Mouse (Mus musculus) limb, embryonic 14.5 days (tissue): ENCODE data around the gene Snai3. TPM values are rescaled to one million over a fixed set of nuclear protein-coding genes. Genes with fewer than 3 reads are reported as not detected.

Source experiments
- ATAC-seq: fragments of 200-750 bp; cut with Nextera tagmentation; 2 replicates; pipeline ENCODE4 v1.8.0; 2017; ENCODE audit warnings: low read depth, moderate number of reproducible peaks, moderate TSS enrichment; ENCODE audit not compliant: low FRiP score
- DNase-seq: peaks from one replicate; pipeline ENCODE4 v3.0.0-alpha.2; 2015; ENCODE audit warnings: low spot score
- H3K27ac ChIP-seq: fragments of 300-500 bp; sonication (generic); replicated peaks from 2 replicates; pipeline ENCODE4 v1.5.1; 2014; ENCODE audit warnings: low read depth, mild to moderate bottlenecking, low read length, moderate library complexity, mixed read lengths
- H3K27me3 ChIP-seq: fragments of 300-500 bp; sonication (generic); 2 replicates; pipeline ENCODE4 v1.6.1; 2014; ENCODE audit warnings: low read length, mixed read lengths; ENCODE audit not compliant: control insufficient read depth, insufficient read depth
- H3K36me3 ChIP-seq: fragments of 300-500 bp; sonication (generic); 2 replicates; pipeline ENCODE4 v1.6.1; 2014; ENCODE audit warnings: mild to moderate bottlenecking, low read length, moderate library complexity, mixed read lengths; ENCODE audit not compliant: control insufficient read depth, insufficient read depth
- H3K4me1 ChIP-seq: fragments of 300-500 bp; sonication (generic); 2 replicates; pipeline ENCODE4 v1.6.1; 2014; ENCODE audit warnings: antibody characterized with exemption, low read length, mixed read lengths; ENCODE audit not compliant: control insufficient read depth, insufficient read depth
- H3K4me2 ChIP-seq: fragments of 300-500 bp; sonication (generic); replicated peaks from 2 replicates; pipeline ENCODE4 v1.6.1; 2014; ENCODE audit warnings: low read depth, mild to moderate bottlenecking, low read length, moderate library complexity; ENCODE audit not compliant: severe bottlenecking
- H3K4me3 ChIP-seq: fragments of 300-500 bp; sonication (generic); replicated peaks from 2 replicates; pipeline ENCODE4 v1.5.1; 2014; ENCODE audit warnings: low read length
- H3K9ac ChIP-seq: fragments of 300-500 bp; sonication (generic); 2 replicates; pipeline ENCODE4 v1.6.1; 2014; ENCODE audit warnings: mild to moderate bottlenecking, low read depth, low read length, moderate library complexity; ENCODE audit not compliant: severe bottlenecking
- H3K9me3 ChIP-seq: fragments of 300-500 bp; sonication (generic); 2 replicates; pipeline ENCODE4 v1.6.1; 2016; ENCODE audit warnings: low read length; ENCODE audit not compliant: control insufficient read depth
- POLR2A ChIP-seq: fragments of 200-500 bp; IDR thresholded peaks from 2 replicates; pipeline ENCODE4 v1.8.0; 2012; ENCODE audit warnings: inconsistent platforms, mild to moderate bottlenecking, moderate library complexity, borderline replicate concordance; ENCODE audit not compliant: insufficient read depth, insufficient read length; ENCODE audit errors: extremely low read depth
- WGBS: fragments of 180-500 bp; shearing (Covaris S2); extraction: QIAGEN DNeasy Blood & Tissue Kit; methylation state at CpG from one replicate; pipeline ENCODE4 v1.1.7; 2014; 5-methylcytosine and 5-hydroxymethylcytosine counted together
- polyA plus RNA-seq, 2 experiments: library from polyadenylated mRNA; depleted of rRNA in 1 of 2; stranded (reverse) in 1 of 2; unstranded in 1 of 2; fragments of >200 nt; fragmentation: Nextera tagmentation in 1 of 2; extraction: Ambion mirVana in 1 of 2; gene quantifications; 2 replicates each; pipeline versions ENCODE4 v1.2.1 to v1.2.3; 2012 to 2014

The Snai3 gene
- polyA plus RNA-seq, 2 experiments = 2.1 TPM

DNA sequence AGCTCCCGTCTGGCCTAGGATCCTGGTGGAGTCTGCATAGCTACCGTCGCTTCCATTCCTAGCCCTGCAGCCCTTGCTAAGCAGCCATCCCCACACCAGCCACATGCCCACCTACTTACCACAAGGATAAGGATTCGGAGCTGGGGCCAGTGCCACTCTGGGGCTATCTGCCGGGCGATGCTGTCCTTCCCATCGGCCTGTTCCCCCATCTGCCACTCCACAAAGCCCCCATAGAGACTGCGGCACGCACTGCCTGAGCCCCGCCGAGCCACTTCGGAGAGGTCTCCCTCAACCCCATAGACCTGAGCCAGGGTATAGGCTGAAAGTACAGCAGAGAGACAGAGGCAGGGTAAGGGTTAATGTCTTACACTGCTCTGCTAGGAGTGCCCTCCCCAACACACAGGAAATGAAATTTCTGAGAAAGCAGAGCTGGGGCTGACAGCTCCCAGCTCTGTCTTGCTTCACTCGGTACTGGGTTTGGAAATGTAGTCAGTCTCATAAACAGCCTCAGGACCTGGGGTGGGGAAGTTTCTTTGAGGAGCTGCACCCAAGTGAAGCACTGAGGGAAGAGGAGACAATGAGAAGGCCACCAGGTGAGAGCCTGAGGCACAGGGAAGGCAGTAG lies 22.7 kb downstream of the Snai3 start:
- ATAC-seq = no peak

DNA sequence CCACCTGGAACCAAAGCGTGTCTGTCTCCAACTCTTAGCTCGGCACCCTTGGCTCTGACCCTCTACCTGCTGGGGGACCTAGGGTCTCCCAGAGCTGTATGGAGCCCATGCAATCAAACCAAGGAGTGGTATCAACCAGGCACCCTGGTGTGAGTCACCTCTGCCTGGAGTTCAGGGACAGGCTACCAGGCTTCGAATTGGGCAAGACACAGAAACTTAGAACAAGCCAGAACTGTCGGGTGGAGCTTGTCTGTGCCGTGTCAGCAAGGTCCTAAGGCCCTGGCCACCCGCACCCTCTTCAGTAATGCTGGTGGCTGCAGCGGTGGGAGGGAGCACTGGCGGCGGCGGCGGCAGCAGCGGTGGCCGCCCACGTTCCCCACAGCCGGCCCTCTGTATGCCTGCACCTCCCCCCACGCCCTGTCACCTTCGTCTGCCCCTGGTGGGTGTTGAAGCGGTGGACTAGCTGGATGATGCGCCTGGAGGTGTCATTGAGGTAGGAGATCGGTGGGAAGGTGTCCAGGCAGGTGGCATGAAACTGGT lies 23.9 kb downstream of the Snai3 start:
- Histone ChIP-seq H3K4me1 (peaks cover 12% of the 10 kb centered on the region), H3K27ac (no peak overlapping the region), H3K4me3 (no peak overlapping the region), H3K9ac (no peak overlapping the region), H3K4me2 (no peak overlapping the region), H3K9me3 (no peaks in the 10 kb centered on the region), H3K36me3 (peaks cover 42% of the 10 kb centered on the region), H3K27me3 (no peaks in the 10 kb centered on the region)
- 86% methylated on average over 20 of the region's 20 CpGs for WGBS
- no peak for TF ChIP-seq POLR2A
- ATAC-seq (no peak), DNase-seq (no peak)

More for the DNA sequence above, 22.7 kb downstream of the Snai3 start:
- no peak overlapping the region for H3K4me3 ChIP-seq
- DNase-seq = no peak
- WGBS = 86% methylated on average over 13 of the region's 13 CpGs
- peaks cover 9% of the 10 kb centered on the region for H3K4me1 ChIP-seq
- TF ChIP-seq POLR2A = no peak
- no peaks in the 10 kb centered on the region for H3K27me3 ChIP-seq
- H3K4me2 ChIP-seq = no peak overlapping the region
- no peaks in the 10 kb centered on the region for H3K9me3 ChIP-seq
- no peak overlapping the region for H3K9ac ChIP-seq
- H3K36me3 ChIP-seq = peaks cover 42% of the 10 kb centered on the region
- H3K27ac ChIP-seq = no peak overlapping the region

GRCm38 (mm10) chr8:122436146-122436545 lies 24.4 kb downstream of the Snai3 start:
- DNase-seq = no peak
- 96% methylated on average over 9 of the region's 9 CpGs for WGBS
- TF ChIP-seq POLR2A = no peak
- no peak for ATAC-seq
- Histone ChIP-seq H3K4me2 (no peak overlapping the region), H3K27ac (no peak overlapping the region), H3K9ac (no peak overlapping the region), H3K27me3 (no peaks in the 10 kb centered on the region), H3K9me3 (no peaks in the 10 kb centered on the region), H3K4me1 (peaks cover 14% of the 10 kb centered on the region), H3K36me3 (peaks cover 42% of the 10 kb centered on the region), H3K4me3 (no peak overlapping the region)

DNA sequence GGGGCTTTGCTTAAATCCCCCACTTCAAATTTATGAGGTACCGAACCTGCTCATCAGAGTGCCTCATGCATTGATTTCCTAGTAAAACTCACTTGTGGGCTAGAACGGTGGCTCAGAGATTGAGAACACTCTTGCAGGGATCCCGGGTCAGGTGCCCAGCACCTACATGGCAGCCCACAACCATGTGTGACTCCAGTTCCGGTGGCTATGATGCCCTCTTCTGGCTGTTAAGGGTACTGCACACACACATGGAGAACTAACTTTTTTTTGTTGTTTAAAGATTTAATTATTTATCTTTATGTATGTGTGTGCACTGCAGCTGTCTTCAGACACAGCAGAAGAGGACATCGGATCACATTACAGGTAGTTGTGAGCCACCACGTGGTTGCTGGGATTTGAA lies 25.2 kb downstream of the Snai3 start:
- TF ChIP-seq POLR2A = no peak
- Histone ChIP-seq H3K27ac (no peak overlapping the region), H3K4me1 (peaks cover 14% of the 10 kb centered on the region), H3K9me3 (no peaks in the 10 kb centered on the region), H3K27me3 (no peaks in the 10 kb centered on the region), H3K9ac (no peak overlapping the region), H3K4me2 (no peak overlapping the region), H3K36me3 (peaks cover 42% of the 10 kb centered on the region), H3K4me3 (no peak overlapping the region)
- WGBS = 90% methylated on average over 6 of the region's 6 CpGs
- no peak for DNase-seq
- no peak for ATAC-seq

DNA sequence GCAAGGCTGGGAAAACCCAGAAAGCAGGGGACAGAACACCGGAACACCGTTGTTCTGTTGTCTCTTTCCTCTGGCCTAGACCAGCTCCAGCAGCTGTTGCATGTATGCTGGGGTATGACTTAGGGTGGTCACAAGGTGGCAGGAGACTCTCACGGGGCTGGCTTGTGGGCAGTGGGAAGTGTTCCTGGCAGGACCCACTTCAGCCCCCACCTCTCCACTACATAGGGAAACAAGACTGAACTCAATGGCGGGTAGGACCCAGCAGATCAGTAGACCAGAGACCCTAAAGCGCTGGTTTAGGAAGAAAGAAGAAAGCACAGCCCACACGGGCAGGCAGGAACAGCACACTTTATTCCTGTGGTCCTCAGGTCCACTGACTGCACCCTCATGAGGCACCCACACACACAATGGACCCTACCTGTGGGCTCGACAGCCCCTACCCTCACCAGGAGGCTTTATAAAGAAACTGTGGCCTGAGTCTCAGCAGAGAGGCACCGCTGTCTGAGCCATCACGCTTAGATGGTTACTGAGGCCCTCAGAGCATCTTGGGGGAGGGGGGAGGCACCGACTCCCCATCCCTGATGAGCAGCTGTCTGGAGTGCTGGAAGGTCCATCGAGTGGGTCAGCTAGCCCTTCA lies 27.1 kb downstream of the Snai3 start:
- 0 out of 2 replicates have a peak overlapping the region, but pooled peaks have one; percentile 57 for H3K4me3 ChIP-seq
- no peaks in the 10 kb centered on the region for H3K27me3 ChIP-seq
- H3K4me2 ChIP-seq = peak overlapping the region; percentile 94; the same call in 1 of the 2 replicates
- H3K4me1 ChIP-seq = peaks cover 14% of the 10 kb centered on the region
- no peak for DNase-seq
- 69% methylated on average over 11 of the region's 11 CpGs for WGBS
- H3K9me3 ChIP-seq = no peaks in the 10 kb centered on the region
- no peak overlapping the region for H3K9ac ChIP-seq
- TF ChIP-seq POLR2A = no peak
- 0 out of 2 replicates have a peak overlapping the region, but pooled peaks have one; percentile 38 for H3K27ac ChIP-seq
- peaks cover 30% of the 10 kb centered on the region for H3K36me3 ChIP-seq
- peak; percentile 38 for ATAC-seq
